Mouse (Mus musculus): ENCODE results near the gene Cox14. TPM values are rescaled to one million over a fixed set of nuclear protein-coding genes. Genes with fewer than 3 reads are reported as not detected.
"Not testable (repeated sequence)": the region's sequence is repeated elsewhere in the genome, so short reads cannot be mapped to it uniquely, and the experiment has no call there.

The Cox14 gene
- polyA plus RNA-seq, 1 experiment from 2014 or later = 182 TPM

- ATAC-seq (ENCODE audit: low FRiP score) = no peak
- peaks cover 50% of the 10 kb centered on the region for H3K4me1 ChIP-seq
- peaks cover 9% of the 10 kb centered on the region for H3K36me3 ChIP-seq
- H3K4me3 ChIP-seq (replicated peaks) = no peak overlapping the region
- no peaks in the 10 kb centered on the region for H3K9me3 ChIP-seq (replicated peaks)
- no peak overlapping the region for H3K4me2 ChIP-seq
- no peak overlapping the region for H3K9ac ChIP-seq (replicated peaks)
- H3K27ac ChIP-seq (replicated peaks) = no peak overlapping the region
- 78% methylated on average over 9 of the region's 9 CpGs for WGBS
- H3K27me3 ChIP-seq (replicated peaks) = no peaks in the 10 kb centered on the region
Observed at GRCm38 (mm10) chr15:99718461-99719021, 6.9 kb upstream of the Cox14 start.

GRCm38 (mm10) chr15:99719865-99720264 is 5.6 kb upstream of the Cox14 start:
- Histone ChIP-seq H3K4me3 (replicated peaks) (no peak overlapping the region), H3K36me3 (no peaks in the 10 kb centered on the region), H3K27me3 (replicated peaks) (no peaks in the 10 kb centered on the region), H3K9ac (replicated peaks) (no peak overlapping the region), H3K9me3 (replicated peaks) (no peaks in the 10 kb centered on the region), H3K4me1 (peaks cover 54% of the 10 kb centered on the region), H3K4me2 (no peak overlapping the region), H3K27ac (replicated peaks) (no peak overlapping the region)
- 79% methylated on average over 8 of the region's 8 CpGs for WGBS
- no peak for ATAC-seq (ENCODE audit: low FRiP score)

- H3K27me3 ChIP-seq (replicated peaks) = no peaks in the 10 kb centered on the region
- no peak overlapping the region for H3K4me2 ChIP-seq
- no peak for ATAC-seq (ENCODE audit: low FRiP score)
- H3K9me3 ChIP-seq (replicated peaks) = no peaks in the 10 kb centered on the region
- no peaks in the 10 kb centered on the region for H3K36me3 ChIP-seq
- H3K4me3 ChIP-seq (replicated peaks) = no peak overlapping the region
- 86% methylated on average over 25 of the region's 25 CpGs for WGBS
- H3K4me1 ChIP-seq = peaks cover 47% of the 10 kb centered on the region
- no peak overlapping the region for H3K9ac ChIP-seq (replicated peaks)
- no peak overlapping the region for H3K27ac ChIP-seq (replicated peaks)
Observed at GRCm38 (mm10) chr15:99721921-99722743, 3.3 kb upstream of the Cox14 start.

- Histone ChIP-seq H3K9me3 (replicated peaks) (no peaks in the 10 kb centered on the region), H3K4me1 (peaks cover 41% of the 10 kb centered on the region), H3K4me3 (replicated peaks) (no peak overlapping the region), H3K27ac (replicated peaks) (peak overlapping the region; percentile 54), H3K27me3 (replicated peaks) (no peaks in the 10 kb centered on the region), H3K9ac (replicated peaks) (no peak overlapping the region), H3K36me3 (peaks cover 8% of the 10 kb centered on the region), H3K4me2 (0 out of 2 replicates have a peak overlapping the region, but pooled peaks have one; percentile 67)
- 71% methylated on average over 10 of the region's 10 CpGs for WGBS
- ATAC-seq (ENCODE audit: low FRiP score) = no peak
Observed at GRCm38 (mm10) chr15:99723120-99723514, 2.3 kb upstream of the Cox14 start.

- Histone ChIP-seq H3K4me2 (peak overlapping the region; percentile 67), H3K9me3 (replicated peaks) (no peaks in the 10 kb centered on the region), H3K4me1 (peaks cover 41% of the 10 kb centered on the region), H3K4me3 (replicated peaks) (no peak overlapping the region; the same call in 1 of the 2 replicates), H3K27me3 (replicated peaks) (no peaks in the 10 kb centered on the region), H3K36me3 (peaks cover 14% of the 10 kb centered on the region), H3K9ac (replicated peaks) (no peak overlapping the region), H3K27ac (replicated peaks) (peak overlapping the region; percentile 54)
- 19% methylated on average over 11 of the region's 11 CpGs for WGBS
- ATAC-seq (ENCODE audit: low FRiP score) = no peak
Observed at GRCm38 (mm10) chr15:99723515-99724291, 1.7 kb upstream of the Cox14 start.

- Histone ChIP-seq H3K9me3 (replicated peaks) (no peaks in the 10 kb centered on the region), H3K9ac (replicated peaks) (peak overlapping the region; percentile 56; the same call in 1 of the 2 replicates), H3K27me3 (replicated peaks) (no peaks in the 10 kb centered on the region), H3K36me3 (peaks cover 20% of the 10 kb centered on the region), H3K4me2 (peak overlapping the region; percentile 67), H3K27ac (replicated peaks) (peak overlapping the region; percentile 54), H3K4me3 (replicated peaks) (peak overlapping the region; percentile 99), H3K4me1 (peaks cover 41% of the 10 kb centered on the region)
- peak; percentile 46 for ATAC-seq (ENCODE audit: low FRiP score)
- WGBS = 9% methylated on average over 16 of the region's 16 CpGs
Observed at GRCm38 (mm10) chr15:99724292-99725021, 961 bp upstream of the Cox14 start.

- H3K36me3 ChIP-seq = peaks cover 20% of the 10 kb centered on the region
- 83% methylated on average over 2 of the region's 2 CpGs for WGBS
Observed at GRCm38 (mm10) chr15:99726549-99726948, 1.1 kb downstream of the Cox14 start.

GRCm38 (mm10) chr15:99727039-99727438 is 1.6 kb downstream of the Cox14 start:
- not testable (repeated sequence) for H3K9ac ChIP-seq (replicated peaks); H3K4me2 ChIP-seq; ATAC-seq (ENCODE audit: low FRiP score); H3K9me3 ChIP-seq (replicated peaks); H3K27me3 ChIP-seq (replicated peaks); H3K27ac ChIP-seq (replicated peaks); H3K4me3 ChIP-seq (replicated peaks)
- 93% methylated on average over 5 of the region's 5 CpGs for WGBS
- H3K4me1 ChIP-seq = peaks cover 41% of the 10 kb centered on the region
- H3K36me3 ChIP-seq = peaks cover 20% of the 10 kb centered on the region

More at GRCm38 (mm10) chr15:99726549-99726948, 1.1 kb downstream of the Cox14 start:
- no peak for ATAC-seq (ENCODE audit: low FRiP score)
- H3K4me3 ChIP-seq (replicated peaks) = peak overlapping the region; percentile 99
- no peaks in the 10 kb centered on the region for H3K9me3 ChIP-seq (replicated peaks)
- peak overlapping the region; percentile 67 for H3K4me2 ChIP-seq
- peak overlapping the region; percentile 90 for H3K9ac ChIP-seq (replicated peaks)
- H3K4me1 ChIP-seq = peaks cover 41% of the 10 kb centered on the region
- 0 out of 2 replicates have a peak overlapping the region, but pooled peaks have one; percentile 92 for H3K27ac ChIP-seq (replicated peaks)
- no peaks in the 10 kb centered on the region for H3K27me3 ChIP-seq (replicated peaks)

- peaks cover 40% of the 10 kb centered on the region for H3K4me1 ChIP-seq
- no peaks in the 10 kb centered on the region for H3K27me3 ChIP-seq (replicated peaks)
- H3K9ac ChIP-seq (replicated peaks) = no peak overlapping the region
- H3K4me2 ChIP-seq = no peak overlapping the region
- no peak overlapping the region for H3K27ac ChIP-seq (replicated peaks)
- no peak overlapping the region for H3K4me3 ChIP-seq (replicated peaks)
- WGBS = 98% methylated on average over 12 of the region's 12 CpGs
- ATAC-seq (ENCODE audit: low FRiP score) = no peak
- no peaks in the 10 kb centered on the region for H3K9me3 ChIP-seq (replicated peaks)
- peaks cover 20% of the 10 kb centered on the region for H3K36me3 ChIP-seq
Observed at GRCm38 (mm10) chr15:99727525-99727924, 2.1 kb downstream of the Cox14 start.

- no peak for ATAC-seq (ENCODE audit: low FRiP score)
- H3K36me3 ChIP-seq = peaks cover 25% of the 10 kb centered on the region
- H3K9ac ChIP-seq (replicated peaks) = no peak overlapping the region
- H3K27ac ChIP-seq (replicated peaks) = no peak overlapping the region
- 90% methylated on average over 5 of the region's 5 CpGs for WGBS
- H3K4me3 ChIP-seq (replicated peaks) = no peak overlapping the region
- H3K27me3 ChIP-seq (replicated peaks) = no peaks in the 10 kb centered on the region
- no peak overlapping the region for H3K4me2 ChIP-seq
- H3K4me1 ChIP-seq = peaks cover 34% of the 10 kb centered on the region
- no peaks in the 10 kb centered on the region for H3K9me3 ChIP-seq (replicated peaks)
Observed at GRCm38 (mm10) chr15:99728211-99728610, 2.8 kb downstream of the Cox14 start.
